Mouse (Mus musculus): ENCODE data around the gene Dlx2. TPM values are rescaled to one million over a fixed set of nuclear protein-coding genes. Genes with fewer than 3 reads are reported as not detected.

Gene Dlx2
- total RNA-seq, 2 experiments from 2014 or later, result 4.9 to 5.3 TPM

- no peak for DNase-seq
Observed at GRCm38 (mm10) chr2:71511209-71511608, 35.3 kb downstream of the Dlx2 start.

- no peak for DNase-seq
Observed at GRCm38 (mm10) chr2:71504852-71505251, 41.7 kb downstream of the Dlx2 start.

GRCm38 (mm10) chr2:71499276-71500230 is 47.0 kb downstream of the Dlx2 start:
- DNase-seq, result no peak

- no peak for DNase-seq
Observed at GRCm38 (mm10) chr2:71497175-71497574, 49.4 kb downstream of the Dlx2 start.

- no peak for DNase-seq
Observed at GRCm38 (mm10) chr2:71494971-71495370, 51.6 kb downstream of the Dlx2 start.

- no peak for DNase-seq
Observed at GRCm38 (mm10) chr2:71494503-71494902, 52.1 kb downstream of the Dlx2 start.

Other genes with a start within 250 kb of the Dlx2 start
- gene Slc25a12, start 179.0 kb downstream of the Dlx2 start, total RNA-seq (2021), result 100 to 1,000 TPM; 155 to 160 TPM
- 10 to 100 TPM; 15.7 to 15.8 TPM for gene Hat1, start 157.8 kb downstream of the Dlx2 start, total RNA-seq (2021)
- 10 to 100 TPM; 23.8 to 25.0 TPM for gene Metap1d, start 93.5 kb downstream of the Dlx2 start, total RNA-seq (2021)
- gene Dlx1, start 18.6 kb downstream of the Dlx2 start, total RNA-seq (2021), result 10 to 100 TPM; 15.0 to 16.2 TPM
- 10 to 100 TPM; 28.2 to 30.5 TPM for gene Itga6, start 198.9 kb upstream of the Dlx2 start, total RNA-seq (2021)